Mouse (Mus musculus) hindbrain, postnatal 0 days (tissue): Measurements from ENCODE around the gene Abca13. TPM values are rescaled to one million over a fixed set of nuclear protein-coding genes. Genes with fewer than 3 reads are reported as not detected.

ENCODE experiments used
- ATAC-seq: fragments of 200-750 bp; cut with Nextera tagmentation; 2 replicates; pipeline ENCODE4 v1.8.0; 2017; ENCODE audit warnings: mild to moderate bottlenecking, moderate TSS enrichment, moderate library complexity
- DNase-seq: peaks from one replicate; pipeline ENCODE4 v3.0.0-alpha.2; 2015; ENCODE audit warnings: low spot score
- H3K27ac ChIP-seq: fragments of 300-500 bp; sonication (generic); 2 replicates; pipeline ENCODE4 v1.5.1; 2014; ENCODE audit warnings: mild to moderate bottlenecking
- H3K27me3 ChIP-seq: fragments of 300-500 bp; sonication (generic); 2 replicates; pipeline ENCODE4 v1.6.1; 2014; ENCODE audit warnings: low read length, mixed read lengths; ENCODE audit not compliant: insufficient read depth
- H3K36me3 ChIP-seq: fragments of 300-500 bp; sonication (generic); 2 replicates; pipeline ENCODE4 v1.6.1; 2014; ENCODE audit warnings: low read length, mixed read lengths; ENCODE audit not compliant: insufficient read depth
- H3K4me1 ChIP-seq: fragments of 300-500 bp; sonication (generic); 2 replicates; pipeline ENCODE4 v1.6.1; 2014; ENCODE audit warnings: antibody characterized with exemption, low read length, mixed read lengths; ENCODE audit not compliant: insufficient read depth
- H3K4me2 ChIP-seq: fragments of 300-500 bp; sonication (generic); 2 replicates; pipeline ENCODE4 v1.6.1; 2014; ENCODE audit warnings: low read depth, mild to moderate bottlenecking, low read length, moderate library complexity, mixed read lengths
- H3K4me3 ChIP-seq: fragments of 300-500 bp; sonication (generic); 2 replicates; pipeline ENCODE4 v1.5.1; 2014; ENCODE audit warnings: low read length
- H3K9ac ChIP-seq: fragments of 300-500 bp; sonication (generic); replicated peaks from 2 replicates; pipeline ENCODE4 v1.6.1; 2014; ENCODE audit warnings: mild to moderate bottlenecking, low read length, moderate library complexity, mixed read lengths
- H3K9me3 ChIP-seq: fragments of 300-500 bp; sonication (generic); 2 replicates; pipeline ENCODE4 v1.6.1; 2016; ENCODE audit warnings: low read length, mixed read lengths
- CTCF ChIP-seq: IDR thresholded peaks from 2 replicates; pipeline ENCODE4 v1.5.1; 2016; ENCODE audit warnings: antibody characterized with exemption, control low read depth, low read depth
- WGBS: fragments of 180-500 bp; shearing (Covaris S2); extraction: QIAGEN DNeasy Blood & Tissue Kit; methylation state at CpG from one replicate; pipeline ENCODE4 v1.1.7; 2014; 5-methylcytosine and 5-hydroxymethylcytosine counted together
- polyA plus RNA-seq: library from polyadenylated mRNA; unstranded; fragments of >200 nt; fragmentation: Nextera tagmentation; extraction: Ambion mirVana; gene quantifications from 2 replicates; pipeline ENCODE4 v1.2.1, GENCODE M21; 2015
- total RNA-seq: library from RNA; depleted of rRNA; stranded (reverse); fragments of >200 nt; gene quantifications from 2 replicates; pipeline ENCODE4 v1.2.3, GENCODE M21; 2014

Abca13 gene
- total and polyA plus RNA-seq, 2 experiments from 2014 or later = 0.04 to 0.05 TPM

GRCm38 (mm10) chr11:9269090-9269489 lies 77.3 kb downstream of the Abca13 start:
- TF ChIP-seq CTCF = no peak
- Histone ChIP-seq H3K4me3 (no peak overlapping the region), H3K27me3 (no peaks in the 10 kb centered on the region), H3K4me1 (no peaks in the 10 kb centered on the region), H3K36me3 (no peaks in the 10 kb centered on the region), H3K9me3 (no peaks in the 10 kb centered on the region), H3K4me2 (no peak overlapping the region), H3K27ac (no peak overlapping the region), H3K9ac (no peak overlapping the region)
- DNase-seq = peak; percentile 3
- no peak for ATAC-seq
- WGBS = 55% methylated on average over 3 of the region's 3 CpGs

DNA sequence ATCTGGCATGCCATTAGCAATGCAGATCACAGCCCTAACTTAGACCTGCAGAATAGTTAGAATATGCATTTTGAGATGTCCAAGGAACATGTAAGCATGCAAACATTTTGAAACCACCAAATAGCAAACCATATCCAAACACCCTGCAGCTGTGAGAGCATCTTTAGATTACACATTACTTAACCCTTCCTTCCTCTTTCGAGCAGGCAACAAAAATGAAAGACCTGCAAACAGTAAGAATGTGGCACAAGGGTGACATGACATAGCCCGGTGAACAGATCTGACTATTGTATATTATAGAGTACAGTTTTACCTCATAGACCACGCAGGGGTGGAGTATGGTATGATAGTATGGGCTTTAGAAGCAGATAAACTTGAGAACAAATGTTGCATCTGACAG lies 93.5 kb downstream of the Abca13 start:
- DNase-seq (no peak), ATAC-seq (no peak)
- H3K27ac ChIP-seq = no peak overlapping the region
- WGBS = 81% methylated on average over 3 of the region's 3 CpGs
- TF ChIP-seq CTCF = no peak
- H3K4me1 ChIP-seq = no peaks in the 10 kb centered on the region
- H3K4me3 ChIP-seq = no peak overlapping the region
- no peaks in the 10 kb centered on the region for H3K27me3 ChIP-seq
- no peaks in the 10 kb centered on the region for H3K36me3 ChIP-seq
- no peak overlapping the region for H3K4me2 ChIP-seq
- H3K9me3 ChIP-seq = no peaks in the 10 kb centered on the region
- no peak overlapping the region for H3K9ac ChIP-seq

GRCm38 (mm10) chr11:9285759-9286158 lies 94.0 kb downstream of the Abca13 start:
- WGBS = 83% methylated on average over 3 of the region's 3 CpGs
- H3K9ac ChIP-seq = no peak overlapping the region
- no peaks in the 10 kb centered on the region for H3K9me3 ChIP-seq
- ATAC-seq (no peak), DNase-seq (no peak)
- no peaks in the 10 kb centered on the region for H3K27me3 ChIP-seq
- TF ChIP-seq CTCF = no peak
- no peak overlapping the region for H3K4me3 ChIP-seq
- H3K36me3 ChIP-seq = no peaks in the 10 kb centered on the region
- H3K4me1 ChIP-seq = no peaks in the 10 kb centered on the region
- no peak overlapping the region for H3K27ac ChIP-seq
- H3K4me2 ChIP-seq = no peak overlapping the region

GRCm38 (mm10) chr11:9291168-9291567 lies 99.4 kb downstream of the Abca13 start:
- Histone ChIP-seq H3K27me3 (no peaks in the 10 kb centered on the region), H3K9ac (no peak overlapping the region), H3K36me3 (no peaks in the 10 kb centered on the region), H3K4me2 (no peak overlapping the region), H3K4me3 (no peak overlapping the region), H3K9me3 (no peaks in the 10 kb centered on the region), H3K4me1 (no peaks in the 10 kb centered on the region), H3K27ac (no peak overlapping the region)
- 83% methylated on average over 7 of the region's 7 CpGs for WGBS
- TF ChIP-seq CTCF = no peak
- DNase-seq (no peak), ATAC-seq (no peak)

DNA sequence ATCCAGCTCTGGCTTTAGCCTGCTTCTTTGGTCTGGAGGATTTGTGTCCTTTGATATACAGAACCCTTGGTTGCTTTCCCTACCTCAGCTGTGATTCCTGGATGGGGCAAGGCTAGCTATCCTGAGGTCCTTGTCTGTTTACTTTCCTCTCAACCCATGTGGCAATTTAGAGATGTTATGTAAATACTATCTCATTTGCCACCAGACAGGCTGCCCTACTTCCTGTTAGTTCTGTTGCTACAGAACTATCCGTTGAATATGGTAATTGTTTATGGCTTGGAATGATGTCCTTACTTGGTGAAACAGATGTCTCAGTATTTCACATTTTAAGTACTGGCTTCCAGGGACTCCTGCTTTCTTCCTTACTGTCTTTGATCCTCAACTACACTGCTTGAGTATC lies 107.9 kb downstream of the Abca13 start:
- H3K9ac ChIP-seq = no peak overlapping the region
- H3K4me2 ChIP-seq = no peak overlapping the region
- no peak for TF ChIP-seq CTCF
- no peaks in the 10 kb centered on the region for H3K4me1 ChIP-seq
- 71% methylated on average over 1 of the region's 1 CpGs for WGBS
- no peaks in the 10 kb centered on the region for H3K27me3 ChIP-seq
- no peaks in the 10 kb centered on the region for H3K36me3 ChIP-seq
- DNase-seq = no peak
- H3K9me3 ChIP-seq = no peaks in the 10 kb centered on the region
- no peak overlapping the region for H3K4me3 ChIP-seq
- H3K27ac ChIP-seq = no peak overlapping the region
- ATAC-seq = no peak

DNA sequence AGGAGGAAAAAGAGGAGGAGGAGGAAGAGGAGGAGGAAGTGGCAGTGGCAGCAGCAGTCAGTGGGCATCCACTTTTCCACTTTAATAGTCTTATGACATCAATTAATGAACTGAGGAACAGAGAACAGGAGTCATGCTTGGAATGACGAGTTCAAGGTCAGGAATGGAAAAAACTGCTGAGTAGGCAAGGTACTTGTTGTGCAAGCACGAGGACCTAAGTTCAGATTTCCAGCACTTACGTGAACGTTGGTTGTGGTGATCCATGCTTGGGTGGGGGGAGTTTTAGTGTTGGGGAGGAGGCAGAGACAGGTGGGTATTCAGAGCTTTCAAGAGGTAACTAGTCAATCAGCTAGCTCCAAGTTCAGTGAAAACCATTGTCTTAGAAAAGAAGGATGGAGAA lies 113.7 kb downstream of the Abca13 start:
- no peak overlapping the region for H3K27ac ChIP-seq
- no peaks in the 10 kb centered on the region for H3K4me1 ChIP-seq
- no peak for TF ChIP-seq CTCF
- no peaks in the 10 kb centered on the region for H3K36me3 ChIP-seq
- ATAC-seq = no peak
- H3K27me3 ChIP-seq = no peaks in the 10 kb centered on the region
- WGBS = 85% methylated on average over 4 of the region's 4 CpGs
- no peak overlapping the region for H3K4me2 ChIP-seq
- no peak overlapping the region for H3K4me3 ChIP-seq
- no peak overlapping the region for H3K9ac ChIP-seq
- no peak for DNase-seq
- no peaks in the 10 kb centered on the region for H3K9me3 ChIP-seq

DNA sequence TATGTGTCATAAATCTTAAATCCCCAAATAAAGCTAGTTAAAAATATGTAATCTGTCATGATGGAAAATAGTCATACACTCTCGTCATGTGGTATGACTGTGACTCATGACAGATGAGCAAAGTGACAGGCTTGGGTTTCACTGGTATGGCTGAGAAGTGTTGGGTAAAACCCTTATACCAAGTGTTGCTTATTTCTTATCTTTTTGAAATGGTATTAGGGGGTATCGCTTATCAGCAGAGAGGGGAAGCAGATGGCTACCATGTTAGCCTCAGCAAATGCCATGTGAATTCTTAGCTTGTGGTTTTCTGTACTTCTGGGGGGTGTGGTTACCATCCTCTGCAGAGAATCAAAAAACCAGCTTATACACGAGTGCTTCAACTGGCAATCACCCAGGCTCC lies 124.8 kb downstream of the Abca13 start:
- no peak for DNase-seq
- no peak for TF ChIP-seq CTCF
- Histone ChIP-seq H3K4me2 (no peak overlapping the region), H3K4me1 (no peaks in the 10 kb centered on the region), H3K9me3 (no peaks in the 10 kb centered on the region), H3K27ac (no peak overlapping the region), H3K4me3 (no peak overlapping the region), H3K36me3 (no peaks in the 10 kb centered on the region), H3K9ac (no peak overlapping the region), H3K27me3 (no peaks in the 10 kb centered on the region)
- ATAC-seq = no peak
- 66% methylated on average over 3 of the region's 3 CpGs for WGBS
